Mouse (Mus musculus) liver, embryonic 14.5 days (tissue): ENCODE data around the gene Cnksr3. TPM values are rescaled to one million over a fixed set of nuclear protein-coding genes. Genes with fewer than 3 reads are reported as not detected.

ENCODE experiments used
- ATAC-seq: fragments of 200-750 bp; cut with Nextera tagmentation; 2 replicates; pipeline ENCODE4 v1.8.0; 2017; ENCODE audit warnings: moderate number of reproducible peaks, mild to moderate bottlenecking, moderate library complexity; ENCODE audit not compliant: insufficient read depth
- DNase-seq, 3 experiments: peaks; one replicate each; pipeline ENCODE4 v3.0.0-alpha.2; 2012 to 2013; ENCODE audit warnings: low read depth in 3 of 3, low spot score in 3 of 3
- H3K27ac ChIP-seq: fragments of 300-500 bp; sonication (generic); 2 replicates; pipeline ENCODE4 v1.5.1; 2014; ENCODE audit warnings: moderate library complexity, mild to moderate bottlenecking, control low read depth, inconsistent platforms
- H3K27me3 ChIP-seq: fragments of 300-500 bp; sonication (generic); 2 replicates; pipeline ENCODE4 v1.6.1; 2014; ENCODE audit warnings: mild to moderate bottlenecking, low read length, moderate library complexity; ENCODE audit not compliant: control insufficient read depth, insufficient read depth
- H3K36me3 ChIP-seq: fragments of 300-500 bp; sonication (generic); replicated peaks from 2 replicates; pipeline ENCODE4 v1.6.1; 2014; ENCODE audit warnings: low read depth; ENCODE audit not compliant: control insufficient read depth, insufficient read depth
- H3K4me1 ChIP-seq, 2 experiments: fragments of 200-500 bp in 1 of 2; fragments of 300-500 bp in 1 of 2; sonication (generic) in 1 of 2; replicated peaks; 2 replicates each; pipeline ENCODE4 v1.6.1; 2012 to 2014; ENCODE audit warnings: antibody characterized with exemption in 1 of 2, inconsistent platforms in 1 of 2, low read length in 1 of 2; ENCODE audit not compliant: control insufficient read depth in 2 of 2, insufficient read depth in 2 of 2
- H3K4me2 ChIP-seq: fragments of 300-500 bp; sonication (generic); 2 replicates; pipeline ENCODE4 v1.6.1; 2014; ENCODE audit warnings: low read depth, mild to moderate bottlenecking, control low read depth, moderate library complexity
- H3K4me3 ChIP-seq, 2 experiments: fragments of 200-500 bp in 1 of 2; fragments of 300-500 bp in 1 of 2; sonication (generic) in 1 of 2; 2 replicates each; pipeline ENCODE4 v1.5.1; 2012 to 2014; ENCODE audit warnings: low read depth in 2 of 2, low read length in 2 of 2, mild to moderate bottlenecking in 2 of 2, control low read depth in 1 of 2, inconsistent platforms in 1 of 2, moderate library complexity in 1 of 2; ENCODE audit not compliant: insufficient read depth in 1 of 2
- H3K9ac ChIP-seq: fragments of 300-500 bp; sonication (generic); replicated peaks from 2 replicates; pipeline ENCODE4 v1.6.1; 2014; ENCODE audit warnings: mild to moderate bottlenecking, control low read depth, moderate library complexity
- H3K9me3 ChIP-seq: fragments of 300-500 bp; sonication (generic); 2 replicates; pipeline ENCODE4 v1.6.1; 2016; ENCODE audit warnings: low read length, mixed read lengths; ENCODE audit not compliant: control insufficient read depth
- CTCF ChIP-seq: IDR thresholded peaks from 2 replicates; pipeline ENCODE4 v1.5.1; 2016; ENCODE audit warnings: antibody characterized with exemption, low read depth, control low read depth
- EP300 ChIP-seq: IDR thresholded peaks from 2 replicates; pipeline ENCODE4 v1.6.1; 2016; ENCODE audit warnings: antibody characterized with exemption, low read depth
- WGBS: fragments of 180-500 bp; shearing (Covaris S2); extraction: QIAGEN DNeasy Blood & Tissue Kit; methylation state at CpG from one replicate; pipeline ENCODE4 v1.1.7; 2014; ENCODE audit not compliant: insufficient replicate concordance; 5-methylcytosine and 5-hydroxymethylcytosine counted together
- polyA plus RNA-seq, 2 experiments: library from polyadenylated mRNA; depleted of rRNA in 1 of 2; stranded (reverse) in 1 of 2; unstranded in 1 of 2; fragments of >200 nt; fragmentation: Nextera tagmentation in 1 of 2; extraction: Ambion mirVana in 1 of 2; gene quantifications; 2 replicates each; pipeline versions ENCODE4 v1.2.1 to v1.2.3; 2012 to 2014

Cnksr3 gene
- polyA plus RNA-seq, 2 experiments: 2.3 to 2.8 TPM

- Histone ChIP-seq H3K4me1 (peaks cover 5 to 15% of the 10 kb centered on the region in 2 experiments), H3K27ac (no peak overlapping the region), H3K4me3 (no peak overlapping the region), H3K27me3 (no peaks in the 10 kb centered on the region), H3K9me3 (no peaks in the 10 kb centered on the region), H3K36me3 (no peaks in the 10 kb centered on the region), H3K9ac (no peak overlapping the region), H3K4me2 (no peak overlapping the region)
- no peak for TF ChIP-seq EP300
- no peak for TF ChIP-seq CTCF
- DNase-seq: no peak
- WGBS: 43% methylated on average over 3 of the region's 3 CpGs
- ATAC-seq: no peak
Measured at GRCm38 (mm10) chr10:7204953-7205352, 7.1 kb downstream of the Cnksr3 start.

GRCm38 (mm10) chr10:7202576-7202975, 9.5 kb downstream of the Cnksr3 start:
- Histone ChIP-seq H3K36me3 (no peaks in the 10 kb centered on the region), H3K4me1 (peaks cover 2 to 8% of the 10 kb centered on the region in 2 experiments), H3K4me2 (no peak overlapping the region), H3K9me3 (no peaks in the 10 kb centered on the region), H3K9ac (no peak overlapping the region), H3K4me3 (no peak overlapping the region), H3K27me3 (no peaks in the 10 kb centered on the region), H3K27ac (no peak overlapping the region)
- TF ChIP-seq CTCF (no peak), EP300 (no peak)
- DNase-seq (no peak), ATAC-seq (no peak)
- 80% methylated on average over 9 of the region's 9 CpGs for WGBS

GRCm38 (mm10) chr10:7200665-7201064, 11.4 kb downstream of the Cnksr3 start:
- Histone ChIP-seq H3K36me3 (no peaks in the 10 kb centered on the region), H3K9me3 (no peaks in the 10 kb centered on the region), H3K4me2 (no peak overlapping the region), H3K27ac (no peak overlapping the region), H3K4me3 (no peak overlapping the region), H3K9ac (no peak overlapping the region), H3K27me3 (no peaks in the 10 kb centered on the region), H3K4me1 (peaks cover 18 to 27% of the 10 kb centered on the region in 2 experiments)
- ATAC-seq (no peak), DNase-seq (no peak)
- TF ChIP-seq EP300: no peak
- no peak for TF ChIP-seq CTCF
- WGBS: 71% methylated on average over 7 of the region's 7 CpGs

GRCm38 (mm10) chr10:7198201-7198600, 13.8 kb downstream of the Cnksr3 start:
- no peak overlapping the region for H3K4me2 ChIP-seq
- H3K9me3 ChIP-seq: no peaks in the 10 kb centered on the region
- no peaks in the 10 kb centered on the region for H3K27me3 ChIP-seq
- H3K9ac ChIP-seq: no peak overlapping the region
- H3K4me3 ChIP-seq: no peak overlapping the region
- ATAC-seq (no peak), DNase-seq (no peak)
- TF ChIP-seq CTCF: no peak
- H3K4me1 ChIP-seq: peaks cover 19 to 31% of the 10 kb centered on the region in 2 experiments
- no peak overlapping the region for H3K27ac ChIP-seq
- no peaks in the 10 kb centered on the region for H3K36me3 ChIP-seq

GRCm38 (mm10) chr10:7197733-7198132, 14.3 kb downstream of the Cnksr3 start:
- Histone ChIP-seq H3K4me3 (no peak overlapping the region), H3K9ac (no peak overlapping the region), H3K36me3 (no peaks in the 10 kb centered on the region), H3K27me3 (no peaks in the 10 kb centered on the region), H3K9me3 (no peaks in the 10 kb centered on the region), H3K4me1 (peaks cover 19 to 31% of the 10 kb centered on the region in 2 experiments), H3K4me2 (no peak overlapping the region), H3K27ac (no peak overlapping the region)
- ATAC-seq (peak; percentile 45; the same call in 1 of the 2 replicates), DNase-seq (no peak)
- TF ChIP-seq EP300 (no peak; the same call in 1 of the 2 replicates), CTCF (no peak)
- WGBS: 28% methylated on average over 6 of the region's 6 CpGs
